Mouse (Mus musculus) testis, adult 2 months (tissue): ENCODE data around the gene Sorbs1.

Experiments used
- CTCF ChIP-seq: fragments of 200-500 bp; IDR thresholded peaks from 2 replicates; pipeline ENCODE4 v1.5.1; 2012; ENCODE audit warnings: low read depth, mild to moderate bottlenecking, inconsistent platforms, low read length, moderate library complexity; ENCODE audit not compliant: control insufficient read depth, insufficient read depth, insufficient replicate concordance
- POLR2A ChIP-seq: fragments of 200-500 bp; IDR thresholded peaks from 2 replicates; pipeline ENCODE4 v1.6.1; 2012; ENCODE audit warnings: low read depth, mild to moderate bottlenecking, inconsistent platforms, low read length, moderate library complexity; ENCODE audit not compliant: control insufficient read depth

- TF ChIP-seq POLR2A (no peak; the same call in 1 of the 2 replicates), CTCF (no peak)
These were observed 203.0 kb downstream of the Sorbs1 start for GRCm38 (mm10) chr19:40310410-40311130.
